Mouse (Mus musculus): ENCODE results near the gene Tex46. TPM values are rescaled to one million over a fixed set of nuclear protein-coding genes. Genes with fewer than 3 reads are reported as not detected.
A peak's percentile ranks its signal among the peaks of the same experiment; 100 is the strongest.

The Tex46 gene
- polyA plus RNA-seq, 1 experiment from 2014 or later = not detected

GRCm38 (mm10) chr4:136595221-136595620 is 15.0 kb upstream of the Tex46 start:
- no peak overlapping the region for H3K4me2 ChIP-seq
- H3K36me3 ChIP-seq (ENCODE audit: control insufficient read depth, insufficient read depth, low read length) = peaks cover 2% of the 10 kb centered on the region; the same call in 1 of the 2 replicates
- no peak for ATAC-seq (ENCODE audit: low FRiP score)
- no peak overlapping the region for H3K27ac ChIP-seq (ENCODE audit: low read depth, low read length)
- peaks cover 5% of the 10 kb centered on the region; the same call in 1 of the 2 replicates for H3K4me1 ChIP-seq (ENCODE audit: control insufficient read depth, insufficient read depth, low read length)
- H3K9me3 ChIP-seq (ENCODE audit: control insufficient read depth, low read length) = no peaks in the 10 kb centered on the region; the same call in 1 of the 2 replicates
- H3K4me3 ChIP-seq (ENCODE audit: low read depth, low read length) = no peak overlapping the region
- no peaks in the 10 kb centered on the region for H3K27me3 ChIP-seq (ENCODE audit: control insufficient read depth, insufficient read depth, low read length)
- 91% methylated on average over 6 of the region's 6 CpGs for WGBS
- DNase-seq (ENCODE audit: low spot score, missing footprints) = peak; percentile 59
- H3K9ac ChIP-seq (ENCODE audit: low read length) = no peak overlapping the region

GRCm38 (mm10) chr4:136598268-136598876 is 11.9 kb upstream of the Tex46 start:
- ATAC-seq (ENCODE audit: low FRiP score) (no peak), DNase-seq (ENCODE audit: low spot score, missing footprints) (peak; percentile 67)
- H3K27ac ChIP-seq (ENCODE audit: low read depth, low read length) = no peak overlapping the region
- no peak overlapping the region for H3K4me3 ChIP-seq (ENCODE audit: low read depth, low read length)
- H3K36me3 ChIP-seq (ENCODE audit: control insufficient read depth, insufficient read depth, low read length) = no peaks in the 10 kb centered on the region
- H3K4me2 ChIP-seq = no peak overlapping the region
- no peaks in the 10 kb centered on the region; the same call in 1 of the 2 replicates for H3K9me3 ChIP-seq (ENCODE audit: control insufficient read depth, low read length)
- H3K27me3 ChIP-seq (ENCODE audit: control insufficient read depth, insufficient read depth, low read length) = no peaks in the 10 kb centered on the region
- 95% methylated on average over 7 of the region's 7 CpGs for WGBS
- no peak overlapping the region for H3K9ac ChIP-seq (ENCODE audit: low read length)
- peaks cover 13% of the 10 kb centered on the region for H3K4me1 ChIP-seq (ENCODE audit: control insufficient read depth, insufficient read depth, low read length)

DNA sequence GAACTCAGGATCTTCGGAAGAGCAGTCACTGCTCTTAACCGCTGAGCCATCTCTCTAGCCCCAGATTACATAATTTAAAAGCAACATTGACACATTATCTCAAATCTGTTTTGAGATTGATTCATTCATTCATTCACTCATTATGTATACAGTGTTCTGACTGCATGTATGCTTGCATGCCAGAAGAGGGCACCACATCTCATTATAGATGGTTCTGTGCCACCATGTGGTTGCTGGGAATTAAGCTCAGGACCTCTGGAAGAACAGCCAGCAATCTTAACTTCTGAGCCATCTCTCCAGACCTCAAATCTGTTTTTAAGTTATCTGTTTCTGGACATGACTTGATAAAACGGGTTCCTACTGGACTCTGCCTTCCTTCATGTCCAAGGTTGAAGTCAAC is 10.4 kb upstream of the Tex46 start:
- no peak overlapping the region for H3K4me2 ChIP-seq
- no peaks in the 10 kb centered on the region for H3K36me3 ChIP-seq (ENCODE audit: control insufficient read depth, insufficient read depth, low read length)
- peak; percentile 84 for DNase-seq (ENCODE audit: low spot score, missing footprints)
- H3K4me1 ChIP-seq (ENCODE audit: control insufficient read depth, insufficient read depth, low read length) = peaks cover 9% of the 10 kb centered on the region
- no peak for ATAC-seq (ENCODE audit: low FRiP score)
- no peak overlapping the region for H3K27ac ChIP-seq (ENCODE audit: low read depth, low read length)
- H3K9me3 ChIP-seq (ENCODE audit: control insufficient read depth, low read length) = no peaks in the 10 kb centered on the region; the same call in 1 of the 2 replicates
- H3K9ac ChIP-seq (ENCODE audit: low read length) = no peak overlapping the region
- no peaks in the 10 kb centered on the region for H3K27me3 ChIP-seq (ENCODE audit: control insufficient read depth, insufficient read depth, low read length)
- 96% methylated on average over 3 of the region's 3 CpGs for WGBS
- H3K4me3 ChIP-seq (ENCODE audit: low read depth, low read length) = no peak overlapping the region

GRCm38 (mm10) chr4:136600536-136600935 is 9.7 kb upstream of the Tex46 start:
- Histone ChIP-seq H3K4me3 (ENCODE audit: low read depth, low read length) (peak overlapping the region; percentile 99), H3K9ac (ENCODE audit: low read length) (no peak overlapping the region), H3K36me3 (ENCODE audit: control insufficient read depth, insufficient read depth, low read length) (no peaks in the 10 kb centered on the region), H3K27me3 (ENCODE audit: control insufficient read depth, insufficient read depth, low read length) (no peaks in the 10 kb centered on the region), H3K9me3 (ENCODE audit: control insufficient read depth, low read length) (no peaks in the 10 kb centered on the region; the same call in 1 of the 2 replicates), H3K27ac (ENCODE audit: low read depth, low read length) (no peak overlapping the region), H3K4me1 (ENCODE audit: control insufficient read depth, insufficient read depth, low read length) (peaks cover 9% of the 10 kb centered on the region), H3K4me2 (peak overlapping the region; percentile 55)
- DNase-seq (ENCODE audit: low spot score, missing footprints) (peak; percentile 83), ATAC-seq (ENCODE audit: low FRiP score) (no peak)
- 92% methylated on average over 2 of the region's 2 CpGs for WGBS

DNA sequence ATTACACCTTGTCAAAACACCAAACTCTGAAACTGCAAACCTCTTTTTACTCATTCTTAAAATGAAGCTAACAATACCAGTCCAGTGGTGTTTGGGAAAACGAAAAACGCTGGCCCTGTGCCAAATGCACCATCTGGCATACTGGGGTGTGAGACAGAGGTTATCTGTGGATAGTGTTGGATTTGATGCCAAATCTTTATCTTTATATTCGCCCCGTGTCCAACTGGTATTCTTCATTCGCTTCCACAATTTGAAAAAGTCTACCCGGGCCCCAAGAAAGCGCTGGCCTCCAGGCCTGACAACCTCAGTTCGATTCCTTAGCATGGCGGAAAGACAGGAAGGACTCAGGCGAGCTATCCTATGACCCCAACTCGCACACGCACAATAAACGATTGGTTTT is 8.8 kb upstream of the Tex46 start:
- H3K9ac ChIP-seq (ENCODE audit: low read length) = peak overlapping the region; percentile 99
- DNase-seq (ENCODE audit: low spot score, missing footprints) (peak; percentile 94), ATAC-seq (ENCODE audit: low FRiP score) (no peak)
- no peaks in the 10 kb centered on the region for H3K36me3 ChIP-seq (ENCODE audit: control insufficient read depth, insufficient read depth, low read length)
- H3K27me3 ChIP-seq (ENCODE audit: control insufficient read depth, insufficient read depth, low read length) = no peaks in the 10 kb centered on the region
- H3K27ac ChIP-seq (ENCODE audit: low read depth, low read length) = peak overlapping the region; percentile 79; the same call in 1 of the 2 replicates
- H3K4me3 ChIP-seq (ENCODE audit: low read depth, low read length) = peak overlapping the region; percentile 99
- H3K9me3 ChIP-seq (ENCODE audit: control insufficient read depth, low read length) = no peaks in the 10 kb centered on the region; the same call in 1 of the 2 replicates
- H3K4me2 ChIP-seq = peak overlapping the region; percentile 55
- WGBS = 5% methylated on average over 13 of the region's 13 CpGs
- peaks cover 9% of the 10 kb centered on the region for H3K4me1 ChIP-seq (ENCODE audit: control insufficient read depth, insufficient read depth, low read length)

GRCm38 (mm10) chr4:136602018-136602554 is 8.2 kb upstream of the Tex46 start:
- H3K4me2 ChIP-seq = peak overlapping the region; percentile 55
- peak overlapping the region; percentile 99 for H3K9ac ChIP-seq (ENCODE audit: low read length)
- peak overlapping the region; percentile 79 for H3K27ac ChIP-seq (ENCODE audit: low read depth, low read length)
- H3K4me1 ChIP-seq (ENCODE audit: control insufficient read depth, insufficient read depth, low read length) = peaks cover 9% of the 10 kb centered on the region
- no peaks in the 10 kb centered on the region; the same call in 1 of the 2 replicates for H3K9me3 ChIP-seq (ENCODE audit: control insufficient read depth, low read length)
- H3K36me3 ChIP-seq (ENCODE audit: control insufficient read depth, insufficient read depth, low read length) = no peaks in the 10 kb centered on the region
- no peaks in the 10 kb centered on the region for H3K27me3 ChIP-seq (ENCODE audit: control insufficient read depth, insufficient read depth, low read length)
- under 1% methylated on average over 66 of the region's 68 CpGs for WGBS
- DNase-seq (ENCODE audit: low spot score, missing footprints) = peak; percentile 97
- peak overlapping the region; percentile 99 for H3K4me3 ChIP-seq (ENCODE audit: low read depth, low read length)
- peak; percentile 65 for ATAC-seq (ENCODE audit: low FRiP score)

DNA sequence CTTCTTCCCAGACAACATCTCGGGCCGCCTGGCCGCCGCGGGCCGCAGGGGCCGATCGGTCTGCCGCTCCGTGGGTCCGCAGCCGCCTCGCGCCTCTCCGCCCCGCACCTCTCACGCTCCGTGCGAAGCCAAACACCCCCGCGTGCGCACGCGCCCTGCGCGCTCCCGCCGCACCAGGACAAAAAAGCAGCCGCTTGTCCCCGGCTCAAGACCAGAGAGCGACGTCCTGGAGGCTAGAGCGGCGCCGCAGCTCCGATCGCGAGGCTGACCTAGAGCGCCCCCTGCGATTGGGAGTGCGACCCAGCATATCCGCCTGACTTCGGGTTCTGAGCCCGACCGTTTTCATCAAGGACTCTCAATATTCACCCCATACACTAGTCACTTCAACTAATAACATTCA is 7.7 kb upstream of the Tex46 start, which contains the start of gene Kdm1a:
Gene Kdm1a (minus strand): TSS at position 156 of the 400 bp plus-strand sequence.
- H3K4me1 ChIP-seq (ENCODE audit: control insufficient read depth, insufficient read depth, low read length) = peaks cover 9% of the 10 kb centered on the region
- H3K27me3 ChIP-seq (ENCODE audit: control insufficient read depth, insufficient read depth, low read length) = no peaks in the 10 kb centered on the region
- H3K36me3 ChIP-seq (ENCODE audit: control insufficient read depth, insufficient read depth, low read length) = no peaks in the 10 kb centered on the region
- peak within 1 kb of the TSS; percentile 99 for H3K9ac ChIP-seq (ENCODE audit: low read length)
- ATAC-seq (ENCODE audit: low FRiP score) (peak; percentile 85), DNase-seq (ENCODE audit: low spot score, missing footprints) (peak; percentile 100)
- H3K27ac ChIP-seq (ENCODE audit: low read depth, low read length) = peak within 1 kb of the TSS; percentile 79
- H3K4me3 ChIP-seq (ENCODE audit: low read depth, low read length) = peak within 1 kb of the TSS; percentile 99
- peak within 1 kb of the TSS; percentile 55 for H3K4me2 ChIP-seq
- WGBS = under 1% methylated on average over 32 of the region's 45 CpGs
- no peaks in the 10 kb centered on the region; the same call in 1 of the 2 replicates for H3K9me3 ChIP-seq (ENCODE audit: control insufficient read depth, low read length)

DNA sequence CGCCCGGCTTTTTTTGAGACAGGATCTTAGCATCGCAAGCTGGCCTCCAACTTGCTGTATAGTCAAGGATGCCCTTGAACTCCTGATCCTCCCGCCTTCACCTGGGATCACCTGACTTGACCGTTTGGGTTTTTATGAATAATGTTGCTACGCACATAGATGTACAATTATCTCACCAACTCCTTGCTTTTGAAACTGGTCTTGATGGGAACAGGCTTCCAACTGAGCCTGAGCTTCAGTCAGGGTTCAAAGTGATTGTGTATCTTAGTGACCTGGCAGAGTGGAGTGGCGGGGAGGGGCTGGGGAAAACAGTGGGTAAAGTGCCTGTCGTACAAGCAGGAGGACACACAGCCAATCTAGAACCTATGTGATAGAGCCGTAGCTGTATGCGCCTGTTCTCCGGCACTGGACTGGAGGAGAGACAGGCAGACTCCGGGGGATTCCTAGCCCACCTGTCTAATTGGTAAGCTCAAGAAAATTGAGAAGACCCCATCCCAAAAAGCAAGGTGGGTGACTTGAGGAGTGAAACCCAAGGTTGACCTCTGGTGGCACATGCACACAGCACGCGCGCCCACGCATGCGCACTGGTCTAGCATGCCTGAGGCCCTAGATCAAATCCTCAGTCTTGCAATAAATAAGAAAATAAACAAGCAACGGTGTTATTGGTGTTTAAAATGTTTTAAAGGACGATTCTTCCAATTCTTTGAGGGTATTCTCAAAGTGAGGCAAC is 4.3 kb upstream of the Tex46 start:
- no peak overlapping the region for H3K27ac ChIP-seq (ENCODE audit: low read depth, low read length)
- DNase-seq (ENCODE audit: low spot score, missing footprints) (peak; percentile 37), ATAC-seq (ENCODE audit: low FRiP score) (no peak)
- H3K4me1 ChIP-seq (ENCODE audit: control insufficient read depth, insufficient read depth, low read length) = peaks cover 3% of the 10 kb centered on the region
- H3K27me3 ChIP-seq (ENCODE audit: control insufficient read depth, insufficient read depth, low read length) = no peaks in the 10 kb centered on the region
- H3K9ac ChIP-seq (ENCODE audit: low read length) = no peak overlapping the region
- 92% methylated on average over 19 of the region's 19 CpGs for WGBS
- no peak overlapping the region for H3K4me3 ChIP-seq (ENCODE audit: low read depth, low read length)
- H3K9me3 ChIP-seq (ENCODE audit: control insufficient read depth, low read length) = no peaks in the 10 kb centered on the region
- no peak overlapping the region for H3K4me2 ChIP-seq
- H3K36me3 ChIP-seq (ENCODE audit: control insufficient read depth, insufficient read depth, low read length) = no peaks in the 10 kb centered on the region

DNA sequence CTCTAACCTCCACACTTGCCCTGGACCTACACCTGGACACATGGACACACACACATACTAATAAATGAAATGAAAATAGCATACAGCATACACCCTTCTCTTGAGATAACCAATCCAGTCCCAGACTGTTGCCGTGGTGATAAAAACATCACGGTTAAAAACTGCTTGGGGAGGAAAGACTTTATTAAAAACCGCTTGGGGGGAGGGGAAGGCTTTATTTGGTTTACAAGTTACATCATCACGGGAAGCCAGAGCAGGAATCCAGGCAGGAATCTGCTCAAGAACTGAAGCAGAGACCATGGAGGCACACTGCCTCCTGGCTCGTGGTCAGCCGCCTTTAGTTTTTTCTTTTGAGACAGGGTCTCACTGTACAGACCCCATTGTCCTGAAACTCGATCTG is 3.4 kb downstream of the Tex46 start:
- H3K9ac ChIP-seq (ENCODE audit: low read length) = no peak overlapping the region
- H3K4me3 ChIP-seq (ENCODE audit: low read depth, low read length) = no peak overlapping the region
- no peaks in the 10 kb centered on the region for H3K4me1 ChIP-seq (ENCODE audit: control insufficient read depth, insufficient read depth, low read length)
- no peak for ATAC-seq (ENCODE audit: low FRiP score)
- H3K36me3 ChIP-seq (ENCODE audit: control insufficient read depth, insufficient read depth, low read length) = no peaks in the 10 kb centered on the region
- no peak overlapping the region for H3K4me2 ChIP-seq
- no peak overlapping the region for H3K27ac ChIP-seq (ENCODE audit: low read depth, low read length)
- no peaks in the 10 kb centered on the region for H3K9me3 ChIP-seq (ENCODE audit: control insufficient read depth, low read length)
- DNase-seq (ENCODE audit: low spot score, missing footprints) = peak; percentile 44
- 72% methylated on average over 7 of the region's 7 CpGs for WGBS
- no peaks in the 10 kb centered on the region for H3K27me3 ChIP-seq (ENCODE audit: control insufficient read depth, insufficient read depth, low read length)

All from midbrain, embryonic 11.5 days (tissue).